Mouse (Mus musculus) myocyte (in vitro differentiated cells): ENCODE results near the gene Smim14.

Experiments used
- CEBPB ChIP-seq: IDR thresholded peaks from 2 replicates; pipeline ENCODE4 v1.6.1; 2011; ENCODE audit warnings: mild to moderate bottlenecking, moderate library complexity; ENCODE audit not compliant: poor library complexity, insufficient read depth, severe bottlenecking
- E2F4 ChIP-seq: IDR thresholded peaks from one replicate; pipeline ENCODE4 v1.6.1; 2011; ENCODE audit warnings: mild to moderate bottlenecking, control low read depth, moderate library complexity; ENCODE audit not compliant: insufficient read depth
- MAX ChIP-seq: IDR thresholded peaks from one replicate; pipeline ENCODE4 v1.6.1; 2011; ENCODE audit warnings: low read depth, mild to moderate bottlenecking, control low read depth
- MYOD1 ChIP-seq, 3 experiments: IDR thresholded peaks; one replicate each; pipeline ENCODE4 v1.6.1; 2011; ENCODE audit warnings: control low read depth in 2 of 3, low read depth in 2 of 3, mild to moderate bottlenecking in 2 of 3, moderate library complexity in 1 of 3; ENCODE audit not compliant: insufficient read length in 2 of 3, control insufficient read depth in 1 of 3
- POLR2A ChIP-seq: IDR thresholded peaks from one replicate; pipeline ENCODE4 v1.6.1; 2011; ENCODE audit warnings: low read depth, mild to moderate bottlenecking, control low read depth, moderate library complexity; ENCODE audit not compliant: insufficient read length
- POLR2AphosphoS2 ChIP-seq: IDR thresholded peaks from one replicate; pipeline ENCODE4 v1.6.1; 2011; ENCODE audit warnings: low read depth, control low read depth; ENCODE audit not compliant: insufficient read length
- REST ChIP-seq: IDR thresholded peaks from one replicate; pipeline ENCODE4 v1.6.1; 2011; ENCODE audit warnings: mild to moderate bottlenecking, control low read depth, moderate library complexity; ENCODE audit not compliant: insufficient read depth, insufficient read length
- TCF12 ChIP-seq: IDR thresholded peaks from one replicate; pipeline ENCODE4 v1.6.1; 2011; ENCODE audit warnings: mild to moderate bottlenecking, control low read depth; ENCODE audit not compliant: poor library complexity, insufficient read depth, severe bottlenecking
- TCF3 ChIP-seq: IDR thresholded peaks from one replicate; pipeline ENCODE4 v1.6.1; 2011; ENCODE audit warnings: low read depth, control low read depth; ENCODE audit not compliant: insufficient read length
- USF1 ChIP-seq: IDR thresholded peaks from one replicate; pipeline ENCODE4 v1.6.1; 2011; ENCODE audit warnings: low read depth, mild to moderate bottlenecking, control low read depth, moderate library complexity

DNA sequence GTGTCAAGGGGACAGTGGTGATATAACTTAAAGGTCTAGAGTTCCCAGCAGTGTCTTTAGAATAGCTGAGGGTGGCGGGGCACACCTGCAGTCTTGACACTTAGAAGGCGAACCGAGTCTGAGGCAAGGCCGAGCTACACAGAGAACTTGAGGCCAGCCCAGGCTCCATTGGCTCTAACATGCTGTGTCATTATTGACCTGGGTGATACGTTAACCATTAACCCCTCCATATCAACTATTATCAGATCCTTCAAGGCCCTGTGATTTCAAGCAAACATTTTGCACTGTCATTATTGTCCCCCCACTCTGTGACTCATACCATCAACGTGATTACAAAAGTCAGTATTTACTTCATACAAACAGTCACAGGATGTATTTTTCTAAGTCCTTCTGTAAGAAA, 112.8 kb downstream of the Smim14 start:
- TF ChIP-seq POLR2A (no peak), USF1 (no peak), MYOD1 (IDR thresholded peaks at IDR 0.05; ENCODE audit: control insufficient read depth in 1 of 3, insufficient read length in 2 of 3, low read depth in 2 of 3) (no peak), MAX (no peak), E2F4 (no peak), POLR2AphosphoS2 (no peak), CEBPB (no peak), TCF12 (no peak), REST (no peak), TCF3 (no peak)
